Mouse (Mus musculus) embryo, embryonic 10 days (tissue): ENCODE results near the gene Cep41.

Source experiments
- DNase-seq: peaks from one replicate; pipeline ENCODE4 v3.0.0-alpha.2; 2015; ENCODE audit warnings: low spot score

The Cep41 gene

GRCm38 (mm10) chr6:30673764-30674561, 19.6 kb downstream of the Cep41 start:
- DNase-seq: peak; percentile 50

- DNase-seq: no peak
Measured at GRCm38 (mm10) chr6:30671696-30672095, 21.9 kb downstream of the Cep41 start.

- DNase-seq: no peak
Measured at GRCm38 (mm10) chr6:30667585-30667984, 26.0 kb downstream of the Cep41 start.

- DNase-seq: peak; percentile 66
Measured at GRCm38 (mm10) chr6:30666043-30666442, 27.5 kb downstream of the Cep41 start.

- peak; percentile 38 for DNase-seq
Measured at GRCm38 (mm10) chr6:30665296-30665695, 28.3 kb downstream of the Cep41 start.

GRCm38 (mm10) chr6:30664776-30665175, 28.8 kb downstream of the Cep41 start:
- peak; percentile 35 for DNase-seq

- DNase-seq: no peak
Measured at GRCm38 (mm10) chr6:30658619-30659018, 34.9 kb downstream of the Cep41 start.

- DNase-seq: no peak
Measured at GRCm38 (mm10) chr6:30657279-30657678, 36.3 kb downstream of the Cep41 start.

GRCm38 (mm10) chr6:30654932-30655331, 38.6 kb downstream of the Cep41 start:
- DNase-seq: no peak

- DNase-seq: no peak
Measured at GRCm38 (mm10) chr6:30654402-30654859, 39.1 kb downstream of the Cep41 start.

GRCm38 (mm10) chr6:30653518-30653917, 40.0 kb downstream of the Cep41 start:
- no peak for DNase-seq

- no peak for DNase-seq
Measured at GRCm38 (mm10) chr6:30652425-30653188, 40.9 kb downstream of the Cep41 start.

GRCm38 (mm10) chr6:30649651-30650296, 43.8 kb downstream of the Cep41 start:
- DNase-seq: no peak

GRCm38 (mm10) chr6:30645379-30645778, 48.2 kb downstream of the Cep41 start:
- DNase-seq: no peak

GRCm38 (mm10) chr6:30644462-30644861, 49.1 kb downstream of the Cep41 start:
- no peak for DNase-seq

GRCm38 (mm10) chr6:30643694-30644460, 49.7 kb downstream of the Cep41 start:
- DNase-seq: no peak

GRCm38 (mm10) chr6:30638674-30639268, 54.8 kb downstream of the Cep41 start, which contains the start of gene Cpa1:
Gene Cpa1 (plus strand): TSS chr6:30639218.
- no peak for DNase-seq

- DNase-seq: peak; percentile 87
Measured at GRCm38 (mm10) chr6:30636186-30636842, 57.2 kb downstream of the Cep41 start.

- DNase-seq: peak; percentile 76
Measured at GRCm38 (mm10) chr6:30635361-30635862, 58.1 kb downstream of the Cep41 start.

GRCm38 (mm10) chr6:30629989-30630388, 63.6 kb downstream of the Cep41 start:
- no peak for DNase-seq

- DNase-seq: peak; percentile 76
Measured at GRCm38 (mm10) chr6:30628152-30628551, 65.4 kb downstream of the Cep41 start.
